Mouse (Mus musculus): ENCODE data around the gene Itpripl2.

DNA sequence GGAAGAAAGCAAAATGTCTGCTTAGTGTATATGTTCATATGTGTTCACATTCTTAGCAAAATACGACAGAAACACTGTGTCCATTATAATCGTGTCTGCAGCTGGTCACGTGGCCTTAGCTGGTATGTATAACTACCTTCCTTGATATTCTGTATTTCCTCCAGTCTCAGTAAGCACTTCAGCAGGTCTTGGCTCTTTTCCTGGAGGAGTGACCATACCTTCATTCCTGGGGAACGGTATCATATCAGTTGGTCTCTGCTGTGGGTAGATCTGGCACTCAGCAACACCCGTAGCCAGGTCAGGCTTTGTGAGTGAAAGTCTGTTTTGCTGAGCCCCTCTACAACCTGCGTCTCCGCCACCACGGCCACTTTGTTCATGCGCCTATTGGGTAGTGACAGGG is 2.1 kb upstream of the Itpripl2 start:
- TF ChIP-seq CTCF (IDR thresholded peaks at IDR 0.05; ENCODE audit: control insufficient read depth, insufficient read depth, insufficient replicate concordance, low read depth, low read length): no peak
- TF ChIP-seq POLR2A (IDR thresholded peaks at IDR 0.05; ENCODE audit: control insufficient read depth, low read depth, low read length): no peak
